Mouse (Mus musculus) ovary, adult 2 months (tissue): ENCODE measurements around the gene Mup16. TPM values are rescaled to one million over a fixed set of nuclear protein-coding genes. Genes with fewer than 3 reads are reported as not detected.

Source experiments
- polyA plus RNA-seq: library from polyadenylated mRNA; depleted of rRNA; stranded (reverse); fragments of >200 nt; gene quantifications from 2 replicates; pipeline ENCODE4 v1.2.3, GENCODE M21; 2012; rRNA removed

Gene Mup16
- not detected in 2 replicates for polyA plus RNA-seq

GRCm38 (mm10) chr4:61519431-61519830 is at the start of gene Mup16:
Gene Mup16, minus strand, starts transcription at chr4:61519531.

Other genes with a start within 250 kb of the Mup16 start
- gene Mup14, start 215.5 kb downstream of the Mup16 start, polyA plus RNA-seq, result 0.24 and 0.71 TPM in 2 replicates
- not detected in 2 replicates for gene Mup15, start 79.8 kb downstream of the Mup16 start, polyA plus RNA-seq
- not detected in 2 replicates for gene Mup17, start 76.3 kb upstream of the Mup16 start, polyA plus RNA-seq
- not detected in 2 replicates for gene Mup18, start 154.6 kb upstream of the Mup16 start, polyA plus RNA-seq